Mouse (Mus musculus): Measurements from ENCODE around the gene Iars2. TPM values are rescaled to one million over a fixed set of nuclear protein-coding genes. Genes with fewer than 3 reads are reported as not detected.

The Iars2 gene
- total and polyA plus RNA-seq, 3 experiments = 37.2 to 47.2 (median 41.9) TPM

GRCm38 (mm10) chr1:185268675-185269074 lies 60.5 kb downstream of the Iars2 start:
- Histone ChIP-seq H3K79me2 (replicated peaks; ENCODE audit: control insufficient read depth, extremely low read depth, insufficient read depth, poor library complexity, severe bottlenecking) (no peaks in the 10 kb centered on the region), H3K4me3 (replicated peaks in 1 of 3; ENCODE audit: low read depth in 2 of 3, low read length in 2 of 3, poor library complexity in 1 of 3) (no peak overlapping the region), H3K4me1 (ENCODE audit: control insufficient read depth in 1 of 2, insufficient read depth in 2 of 2) (no peaks in the 10 kb centered on the region), H3K36me3 (replicated peaks in 1 of 2; ENCODE audit: control insufficient read depth in 1 of 2, insufficient read depth in 1 of 2, low read length in 1 of 2) (peaks cover 44 to 81% of the 10 kb centered on the region in 2 experiments), H3K9ac (ENCODE audit: insufficient read depth, low read depth) (no peak overlapping the region), H3K27ac (ENCODE audit: insufficient read depth, low read depth) (no peak overlapping the region), H3K4me2 (ENCODE audit: insufficient read depth, low read depth, poor library complexity, severe bottlenecking) (no peak overlapping the region), H3K9me3 (replicated peaks; ENCODE audit: low read length) (no peaks in the 10 kb centered on the region), H3K27me3 (replicated peaks) (no peaks in the 10 kb centered on the region)
- TF ChIP-seq E2F4 (IDR thresholded peaks at IDR 0.05; ENCODE audit: insufficient replicate concordance, low read depth, low read length) (no peak), TCF12 (IDR thresholded peaks at IDR 0.05; ENCODE audit: low read depth, low read length) (no peak), BHLHE40 (IDR thresholded peaks at IDR 0.05; ENCODE audit: low read depth, low read length) (no peak), NELFE (IDR thresholded peaks at IDR 0.05; ENCODE audit: low read depth, low read length) (no peak), ELF1 (IDR thresholded peaks at IDR 0.05; ENCODE audit: low read depth, low read length) (no peak), EP300 (IDR thresholded peaks at IDR 0.05; ENCODE audit: low read length) (no peak), SMC3 (IDR thresholded peaks at IDR 0.05; ENCODE audit: low read depth, low read length) (no peak), MYC (IDR thresholded peaks at IDR 0.05; ENCODE audit: low read depth, low read length) (no peak), CTCF (conservative IDR thresholded peaks at IDR 0.05 in 1 of 2, IDR thresholded peaks at IDR 0.05 in 1 of 2; ENCODE audit: low read depth in 2 of 2, low read length in 2 of 2) (no peak), KAT2A (IDR thresholded peaks at IDR 0.05; ENCODE audit: insufficient replicate concordance, low read length) (no peak), USF2 (conservative IDR thresholded peaks at IDR 0.05; ENCODE audit: low read depth, low read length) (no peak), SIN3A (IDR thresholded peaks at IDR 0.05; ENCODE audit: low read length) (no peak), CHD2 (IDR thresholded peaks at IDR 0.05; ENCODE audit: low read length) (no peak), ZC3H11A (IDR thresholded peaks at IDR 0.05; ENCODE audit: low read depth, low read length) (no peak), ETS1 (conservative IDR thresholded peaks at IDR 0.05; ENCODE audit: low read depth, low read length) (no peak), RCOR1 (conservative IDR thresholded peaks at IDR 0.05; ENCODE audit: low read depth, low read length) (no peak), POLR2A (IDR thresholded peaks at IDR 0.05; ENCODE audit: low read depth, low read length) (no peak)
- in situ Hi-C loops (cut with MboI; ENCODE audit: low pct_ligation_motif_present, low pct_unique_long_range_greater_than_20kb, low sequenced_read_pairs) = no loop called here
- DNase-seq (ENCODE audit: extremely low read depth) = peak; percentile 6
- dilution Hi-C loops (cut with MboI; ENCODE audit: extremely low pct_ligation_motif_present, extremely low pct_unique_long_range_greater_than_20kb, low sequenced_read_pairs) = no loop called here

- Histone ChIP-seq H3K79me2 (replicated peaks; ENCODE audit: control insufficient read depth, extremely low read depth, insufficient read depth, poor library complexity, severe bottlenecking) (no peaks in the 10 kb centered on the region), H3K9ac (ENCODE audit: insufficient read depth, low read depth) (no peak overlapping the region), H3K36me3 (replicated peaks in 1 of 2; ENCODE audit: control insufficient read depth in 1 of 2, insufficient read depth in 1 of 2, low read length in 1 of 2) (peaks cover 56 to 92% of the 10 kb centered on the region in 2 experiments), H3K4me3 (replicated peaks in 1 of 3; ENCODE audit: low read depth in 2 of 3, low read length in 2 of 3, poor library complexity in 1 of 3) (no peak overlapping the region), H3K27ac (ENCODE audit: insufficient read depth, low read depth) (no peak overlapping the region), H3K4me2 (ENCODE audit: insufficient read depth, low read depth, poor library complexity, severe bottlenecking) (no peak overlapping the region), H3K9me3 (replicated peaks; ENCODE audit: low read length) (no peaks in the 10 kb centered on the region), H3K27me3 (replicated peaks) (no peaks in the 10 kb centered on the region), H3K4me1 (ENCODE audit: control insufficient read depth in 1 of 2, insufficient read depth in 2 of 2) (no peaks in the 10 kb centered on the region)
- peak; percentile 6 for DNase-seq (ENCODE audit: extremely low read depth)
- TF ChIP-seq CTCF (conservative IDR thresholded peaks at IDR 0.05 in 1 of 2, IDR thresholded peaks at IDR 0.05 in 1 of 2; ENCODE audit: low read depth in 2 of 2, low read length in 2 of 2) (peak; percentile 28 to 44; a peak in 2 of 4 replicates), NRF1 (IDR thresholded peaks at IDR 0.05; ENCODE audit: low read depth, low read length) (no peak)
- dilution Hi-C loops (cut with MboI; ENCODE audit: extremely low pct_ligation_motif_present, extremely low pct_unique_long_range_greater_than_20kb, low sequenced_read_pairs) = no loop called here
- in situ Hi-C loops (cut with MboI; ENCODE audit: low pct_ligation_motif_present, low pct_unique_long_range_greater_than_20kb, low sequenced_read_pairs) = no loop called here
Measured at GRCm38 (mm10) chr1:185262565-185262964, 66.6 kb downstream of the Iars2 start.

Measured in CH12.LX (cell line).